Mouse (Mus musculus): ENCODE results near the gene Cstf2t. TPM values are rescaled to one million over a fixed set of nuclear protein-coding genes. Genes with fewer than 3 reads are reported as not detected.
A peak's percentile ranks its signal among the peaks of the same experiment; 100 is the strongest.

Cstf2t gene
- total RNA-seq (2021) = 10 to 100 TPM; 16.9 to 25.3 TPM
- polyA plus RNA-seq (2012; rRNA removed) = 6.6 and 6.7 TPM in 2 replicates
- long read RNA-seq, full-length matches to known transcripts = 37 of 37 reads
- long read RNA-seq, partial matches to known transcripts = 0 of 37 reads
- long read RNA-seq, other reads (novel, unspliced or antisense) = 0 of 37 reads

- peak; percentile 99 for DNase-seq
Observed at GRCm38 (mm10) chr19:31082662-31083429, at the start of gene Cstf2t. TSS of gene Cstf2t (plus strand) at chr19:31082837.

GRCm38 (mm10) chr19:31038951-31039350 is 43.7 kb upstream of the Cstf2t start:
- no peak for DNase-seq

GRCm38 (mm10) chr19:31040948-31041847 is 41.4 kb upstream of the Cstf2t start:
- DNase-seq = no peak

GRCm38 (mm10) chr19:31046601-31047000 is 36.0 kb upstream of the Cstf2t start:
- DNase-seq = no peak

- no peak for DNase-seq
Observed at GRCm38 (mm10) chr19:31064740-31065139, 17.9 kb upstream of the Cstf2t start.

GRCm38 (mm10) chr19:31065206-31065781 is 17.3 kb upstream of the Cstf2t start:
- DNase-seq = no peak

- DNase-seq = no peak
Observed at GRCm38 (mm10) chr19:31073959-31074716, 8.5 kb upstream of the Cstf2t start.

DNA sequence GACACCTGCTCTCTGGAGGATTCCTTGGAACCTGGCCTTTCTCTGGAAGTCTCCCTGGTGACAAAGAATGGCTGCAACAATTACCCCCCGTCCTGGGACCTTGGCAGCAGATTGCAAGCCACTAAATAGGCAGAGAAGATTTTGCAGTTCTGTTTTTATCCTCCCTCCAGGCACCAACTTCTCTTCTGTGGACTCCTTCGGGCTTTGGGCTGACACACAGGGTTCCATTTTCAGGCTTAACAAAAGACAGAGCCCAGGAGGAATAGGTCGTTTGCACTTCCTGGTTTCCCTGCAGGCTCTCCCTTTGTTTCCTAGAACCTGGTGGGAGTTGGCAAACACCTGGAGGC is 7.9 kb upstream of the Cstf2t start:
- no peak for DNase-seq

GRCm38 (mm10) chr19:31076106-31076505 is 6.5 kb upstream of the Cstf2t start:
- DNase-seq = no peak

- DNase-seq = no peak
Observed at GRCm38 (mm10) chr19:31078241-31078640, 4.4 kb upstream of the Cstf2t start.

DNA sequence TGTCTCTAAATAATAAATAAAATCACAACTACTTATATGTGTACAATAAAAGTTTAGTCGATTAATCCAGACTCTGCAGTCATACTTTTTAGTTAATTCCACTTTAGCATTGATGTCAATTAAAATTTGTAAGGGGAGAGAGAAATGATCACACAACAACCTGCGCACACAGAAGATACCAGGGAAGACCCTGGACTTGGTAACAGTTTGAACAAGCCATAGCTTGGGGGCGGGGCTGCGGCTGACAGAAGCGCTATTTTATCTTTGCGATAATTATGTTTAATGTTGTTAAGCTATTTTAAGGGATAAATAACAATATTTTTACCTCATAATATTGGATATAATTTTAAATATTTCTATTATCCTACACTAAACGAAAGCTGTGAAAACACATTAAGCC is 411 bp upstream of the Cstf2t start:
- DNase-seq = no peak

- DNase-seq = no peak
Observed at GRCm38 (mm10) chr19:31083761-31084160, 1.1 kb downstream of the Cstf2t start.

- DNase-seq = no peak
Observed at GRCm38 (mm10) chr19:31097857-31098256, 15.2 kb downstream of the Cstf2t start.

DNA sequence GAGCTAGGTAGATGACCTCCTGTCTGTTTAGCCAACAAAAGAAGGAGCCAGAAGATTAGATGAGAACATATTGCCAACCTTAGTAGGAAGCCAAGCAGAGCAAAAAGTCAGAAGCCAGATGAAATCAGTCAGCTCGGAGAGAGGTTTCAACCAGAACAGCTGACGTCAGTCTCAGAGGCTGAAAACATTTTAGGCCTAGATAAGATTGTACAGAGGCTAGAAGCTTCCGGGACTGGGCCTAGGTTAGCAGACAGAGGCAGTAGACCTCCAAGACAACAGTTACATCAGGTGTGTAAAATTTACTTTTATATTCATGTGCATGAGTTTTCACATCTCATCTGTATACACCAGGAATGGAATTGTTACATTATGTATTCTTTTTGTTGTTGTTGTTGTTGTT is 16.7 kb downstream of the Cstf2t start:
- DNase-seq = no peak

- no peak for DNase-seq
Observed at GRCm38 (mm10) chr19:31104764-31105163, 22.1 kb downstream of the Cstf2t start.

GRCm38 (mm10) chr19:31106036-31106435 is 23.4 kb downstream of the Cstf2t start:
- no peak for DNase-seq

GRCm38 (mm10) chr19:31106835-31107554 is 24.4 kb downstream of the Cstf2t start:
- no peak for DNase-seq

GRCm38 (mm10) chr19:31114690-31115089 is 32.1 kb downstream of the Cstf2t start:
- peak; percentile 16 for DNase-seq

DNA sequence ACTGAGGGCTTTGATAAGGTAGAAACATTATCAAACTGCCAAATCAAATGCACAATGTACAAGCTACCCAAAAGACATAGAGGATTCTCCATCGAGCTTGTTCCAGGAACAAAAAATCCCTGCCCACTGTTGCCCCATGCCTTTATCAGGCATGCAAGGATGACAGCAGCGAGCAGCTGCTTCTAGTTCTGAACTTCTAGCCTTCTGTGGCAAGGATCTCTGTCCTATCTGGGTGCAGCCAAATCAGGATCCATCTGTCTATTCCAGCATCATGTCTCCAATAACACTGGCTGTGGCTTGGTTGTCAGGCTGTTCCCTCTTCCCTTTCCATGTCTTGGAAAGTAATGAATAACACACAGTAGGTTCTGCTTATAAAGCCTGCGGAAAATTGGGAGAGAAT is 42.0 kb downstream of the Cstf2t start:
- no peak for DNase-seq

GRCm38 (mm10) chr19:31132614-31133013 is 50.0 kb downstream of the Cstf2t start:
- no peak for DNase-seq

GRCm38 (mm10) chr19:31136316-31136715 is 53.7 kb downstream of the Cstf2t start:
- DNase-seq = no peak
